Mouse (Mus musculus) E14TG2a.4 (cell line): ENCODE measurements around the gene Cd300lg.

ENCODE experiments used
- CTCF ChIP-seq: conservative IDR thresholded peaks from 2 replicates; pipeline ENCODE4 v1.5.1; 2014; ENCODE audit warnings: low read length
- NANOG ChIP-seq: IDR thresholded peaks from 2 replicates; pipeline ENCODE4 v1.6.1; 2014; ENCODE audit warnings: borderline replicate concordance, low read length, mixed read lengths

DNA sequence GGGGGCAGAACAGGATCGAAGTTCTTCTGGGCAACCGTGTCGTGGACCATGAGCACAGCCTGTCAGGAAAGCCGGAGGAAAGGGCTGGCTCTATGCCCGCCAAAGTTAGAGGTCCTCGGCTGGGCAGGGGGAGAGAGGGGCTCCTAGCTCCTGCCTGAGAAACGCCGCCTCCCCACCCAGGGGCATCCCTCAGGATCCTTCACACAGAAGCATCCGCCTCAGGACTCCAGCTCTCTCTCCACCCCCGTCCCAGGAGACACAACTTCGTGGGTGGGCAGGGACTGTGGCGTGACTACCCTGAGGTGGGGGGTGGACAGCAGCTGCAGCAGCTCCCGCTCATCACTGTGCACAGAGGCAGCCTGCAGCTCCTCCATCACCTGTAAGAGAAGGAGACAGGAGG is 17.9 kb upstream of the Cd300lg start:
- no peak for TF ChIP-seq CTCF
- no peak for TF ChIP-seq NANOG
